Mouse (Mus musculus) G1E (cell line): ENCODE results near the gene Rara. TPM values are rescaled to one million over a fixed set of nuclear protein-coding genes. Genes with fewer than 3 reads are reported as not detected.
A peak's percentile ranks its signal among the peaks of the same experiment; 100 is the strongest.

Source experiments
- ATAC-seq: 2 replicates; pipeline ENCODE4 v1.8.0; 2016; ENCODE audit warnings: mild to moderate bottlenecking; ENCODE audit not compliant: insufficient number of reproducible peaks, poor library complexity, low FRiP score, severe bottlenecking; ENCODE audit errors: extremely low read depth
- DNase-seq: peaks from one replicate; pipeline ENCODE4 v3.0.0; 2012; ENCODE audit warnings: low spot score
- H3K27me3 ChIP-seq: 2 replicates; pipeline ENCODE4 v1.6.1; 2012; ENCODE audit warnings: mild to moderate bottlenecking, low read length, inconsistent platforms; ENCODE audit not compliant: insufficient read depth
- H3K36me3 ChIP-seq: replicated peaks from 2 replicates; pipeline ENCODE3; 2012; ENCODE audit warnings: mild to moderate bottlenecking, inconsistent platforms
- H3K4me1 ChIP-seq: 2 replicates; pipeline ENCODE4 v1.6.1; 2012; ENCODE audit warnings: low read depth, low read length, inconsistent platforms, mixed read lengths; ENCODE audit not compliant: insufficient read depth
- H3K4me3 ChIP-seq: 2 replicates; pipeline ENCODE4 v1.5.1; 2012; ENCODE audit warnings: low read depth, mild to moderate bottlenecking, inconsistent platforms, low read length, moderate library complexity, mixed read lengths
- H3K9me3 ChIP-seq: replicated peaks from 2 replicates; pipeline ENCODE4 v1.6.1; 2012; ENCODE audit warnings: inconsistent platforms
- CTCF ChIP-seq: IDR thresholded peaks from 2 replicates; pipeline ENCODE4 v1.5.1; 2012; ENCODE audit warnings: low read depth, low read length, inconsistent platforms, mixed read lengths
- GATA1 ChIP-seq: IDR thresholded peaks from 2 replicates; pipeline ENCODE4 v1.6.1; 2012; ENCODE audit warnings: borderline replicate concordance, low read length, inconsistent platforms, mixed read lengths
- GATA2 ChIP-seq: IDR thresholded peaks from 2 replicates; pipeline ENCODE4 v1.6.1; 2012; ENCODE audit warnings: low read depth, low read length, inconsistent platforms, borderline replicate concordance
- POLR2AphosphoS5 ChIP-seq: IDR thresholded peaks from 2 replicates; pipeline ENCODE4 v1.6.1; 2012; ENCODE audit warnings: low read depth, low read length, inconsistent platforms; ENCODE audit not compliant: insufficient replicate concordance
- TAL1 ChIP-seq: conservative IDR thresholded peaks from 2 replicates; pipeline ENCODE4 v1.6.1; 2012; ENCODE audit warnings: low read depth, low read length, inconsistent platforms, mixed read lengths
- polyA plus RNA-seq: library from polyadenylated mRNA; stranded (reverse); fragments of >175 nt; gene quantifications from 2 replicates; pipeline ENCODE4 v1.2.3, GENCODE M21; 2012
- total RNA-seq, 2 experiments: library from RNA; stranded (forward) in 1 of 2; stranded (reverse) in 1 of 2; fragments of 200-1000 nt in 1 of 2; fragments of >200 nt in 1 of 2; fragmentation: Nextera tagmentation in 1 of 2; gene quantifications; 2 replicates each; pipeline ENCODE4 v1.2.3; 2014 to 2017

Rara gene
- total and polyA plus RNA-seq, 3 experiments: 16.9 to 110 (median 84.4) TPM

GRCm38 (mm10) chr11:98953835-98954320 is 26.3 kb downstream of the Rara start:
- Histone ChIP-seq H3K36me3 (peaks cover 73% of the 10 kb centered on the region), H3K9me3 (no peaks in the 10 kb centered on the region), H3K27me3 (no peaks in the 10 kb centered on the region), H3K4me3 (peak overlapping the region; percentile 59; the same call in 1 of the 2 replicates), H3K4me1 (peaks cover 97% of the 10 kb centered on the region)
- ATAC-seq (no peak), DNase-seq (no peak)
- TF ChIP-seq GATA2: no peak
- TF ChIP-seq CTCF: no peak
- TF ChIP-seq GATA1: no peak
- no peak for TF ChIP-seq TAL1
- TF ChIP-seq POLR2AphosphoS5: no peak

- TF ChIP-seq POLR2AphosphoS5 (no peak), CTCF (no peak), GATA2 (no peak), TAL1 (no peak), GATA1 (no peak)
- peak; percentile 45 for DNase-seq
- Histone ChIP-seq H3K9me3 (no peaks in the 10 kb centered on the region), H3K4me1 (peaks cover 97% of the 10 kb centered on the region), H3K27me3 (no peaks in the 10 kb centered on the region), H3K36me3 (peaks cover 70% of the 10 kb centered on the region), H3K4me3 (peak overlapping the region; percentile 59; the same call in 1 of the 2 replicates)
- ATAC-seq: 0 out of 2 replicates have a peak, but pooled peaks have one; percentile 11
Measured at GRCm38 (mm10) chr11:98954373-98954772, 26.8 kb downstream of the Rara start.

- peaks cover 97% of the 10 kb centered on the region for H3K4me1 ChIP-seq
- no peak for TF ChIP-seq GATA2
- no peaks in the 10 kb centered on the region for H3K27me3 ChIP-seq
- ATAC-seq (no peak), DNase-seq (peak; percentile 58)
- H3K9me3 ChIP-seq: no peaks in the 10 kb centered on the region
- peak overlapping the region; percentile 59; the same call in 1 of the 2 replicates for H3K4me3 ChIP-seq
- H3K36me3 ChIP-seq: peaks cover 64% of the 10 kb centered on the region
Measured at GRCm38 (mm10) chr11:98954801-98955706, 27.4 kb downstream of the Rara start.

GRCm38 (mm10) chr11:98955707-98956235 is 28.2 kb downstream of the Rara start:
- peaks cover 96% of the 10 kb centered on the region for H3K4me1 ChIP-seq
- peaks cover 56% of the 10 kb centered on the region for H3K36me3 ChIP-seq
- no peaks in the 10 kb centered on the region for H3K9me3 ChIP-seq
- no peak for ATAC-seq
- DNase-seq: peak; percentile 53
- peaks cover under 1% of the 10 kb centered on the region; the same call in 1 of the 2 replicates for H3K27me3 ChIP-seq
- TF ChIP-seq CTCF (no peak), GATA2 (no peak), GATA1 (no peak), TAL1 (no peak), POLR2AphosphoS5 (no peak)
- peak overlapping the region; percentile 66; the same call in 1 of the 2 replicates for H3K4me3 ChIP-seq

- DNase-seq (no peak), ATAC-seq (no peak)
- no peak for TF ChIP-seq POLR2AphosphoS5
- TF ChIP-seq CTCF: no peak
- TF ChIP-seq GATA2: no peak
- peaks cover 96% of the 10 kb centered on the region for H3K4me1 ChIP-seq
- peak overlapping the region; percentile 56; the same call in 1 of the 2 replicates for H3K4me3 ChIP-seq
- no peaks in the 10 kb centered on the region for H3K9me3 ChIP-seq
- peaks cover 55% of the 10 kb centered on the region for H3K36me3 ChIP-seq
- peaks cover 6% of the 10 kb centered on the region; the same call in 1 of the 2 replicates for H3K27me3 ChIP-seq
Measured at GRCm38 (mm10) chr11:98956340-98956739, 28.7 kb downstream of the Rara start.

- TF ChIP-seq POLR2AphosphoS5 (no peak), GATA1 (no peak), GATA2 (no peak), TAL1 (no peak), CTCF (no peak)
- peaks cover 50% of the 10 kb centered on the region for H3K36me3 ChIP-seq
Measured at GRCm38 (mm10) chr11:98959437-98960312, 32.1 kb downstream of the Rara start.

More at GRCm38 (mm10) chr11:98959437-98960312, 32.1 kb downstream of the Rara start:
- H3K9me3 ChIP-seq: no peaks in the 10 kb centered on the region
- peaks cover 24% of the 10 kb centered on the region for H3K27me3 ChIP-seq
- DNase-seq (peak; percentile 84), ATAC-seq (peak; percentile 60)
- peak overlapping the region; percentile 77 for H3K4me3 ChIP-seq
- peaks cover 96% of the 10 kb centered on the region for H3K4me1 ChIP-seq
